Mouse (Mus musculus): ENCODE data around the gene Ifi35.
"Not testable (repeated sequence)": the region's sequence is repeated elsewhere in the genome, so short reads cannot be mapped to it uniquely, and the experiment has no call there.

- TF ChIP-seq EP300, CTCF (IDR thresholded peaks at IDR 0.05; ENCODE audit: low read depth): not testable (repeated sequence)
Measured at GRCm38 (mm10) chr11:101476361-101476760, 28.2 kb downstream of the Ifi35 start.
